Mouse (Mus musculus) adrenal gland, adult 2 months (tissue): Measurements from ENCODE around the gene Ctxn1. TPM values are rescaled to one million over a fixed set of nuclear protein-coding genes. Genes with fewer than 3 reads are reported as not detected.

ENCODE experiments used
- DNase-seq: peaks from one replicate; pipeline ENCODE4 v3.0.0; 2021
- polyA plus RNA-seq: library from polyadenylated mRNA; depleted of rRNA; stranded (reverse); fragments of >200 nt; gene quantifications from 2 replicates; pipeline ENCODE4 v1.2.3, GENCODE M21; 2012
- total RNA-seq, 2 experiments: library from RNA; stranded (reverse); gene quantifications; 2 replicates each; pipeline ENCODE4 v1.2.3; 2021

Gene Ctxn1
- total and polyA plus RNA-seq, 3 experiments: 7.7 to 18.4 (median 9.1) TPM

- DNase-seq: peak; percentile 90
Measured at GRCm38 (mm10) chr8:4250306-4250970, 8.6 kb downstream of the Ctxn1 start.

DNA sequence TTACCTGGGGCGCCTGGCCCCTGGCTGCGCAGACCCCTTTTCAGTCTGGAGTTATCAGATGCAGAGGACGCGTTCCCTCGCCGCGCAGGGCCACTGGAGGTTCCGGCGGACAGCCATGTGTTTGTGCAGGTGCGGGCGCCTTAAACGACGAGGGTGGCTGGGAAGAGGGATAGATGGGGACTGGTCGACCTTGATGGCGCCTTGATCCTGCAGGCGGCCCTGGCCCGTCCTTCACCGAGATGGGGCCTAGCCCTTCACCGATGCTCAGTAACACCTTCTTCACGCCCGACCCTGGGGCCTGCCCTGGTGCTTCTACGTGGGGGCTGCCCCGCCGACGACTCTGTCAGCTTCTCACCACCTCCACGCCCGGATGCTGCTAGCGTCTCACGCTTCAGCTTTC, 9.9 kb downstream of the Ctxn1 start:
- peak; percentile 75 for DNase-seq

DNA sequence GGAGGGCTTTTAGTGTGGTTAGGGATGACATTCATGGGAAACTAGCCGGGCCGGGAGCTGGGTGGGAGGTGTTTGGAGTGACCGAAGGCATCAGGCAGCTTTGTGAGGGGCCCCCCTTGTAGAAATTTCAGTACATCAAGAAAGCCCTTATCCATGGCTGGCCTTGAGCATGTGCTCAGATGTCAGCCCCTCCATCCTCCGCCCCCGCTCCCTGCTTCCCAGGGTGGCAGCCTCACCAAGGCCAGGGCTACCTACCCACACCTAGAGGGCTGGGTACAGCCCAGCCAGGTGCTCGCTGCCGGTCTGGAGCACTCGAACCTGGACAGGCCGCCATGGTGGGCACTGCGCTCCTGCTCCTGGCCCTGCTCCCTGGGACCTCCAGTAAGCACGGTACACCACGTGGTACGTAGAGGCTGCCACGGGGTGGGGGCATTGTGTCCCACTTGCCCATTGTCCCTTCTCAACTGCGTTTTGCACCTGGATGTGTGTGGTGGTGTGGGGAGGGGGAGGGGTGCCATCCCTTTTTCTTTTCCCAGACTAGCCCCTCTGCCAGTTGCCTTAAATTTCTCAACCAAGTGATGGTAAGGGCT, 11.0 kb downstream of the Ctxn1 start, which contains the start of gene Tgfbr3l:
Tgfbr3l (plus strand) TSS at position 264 of the 590 bp plus-strand sequence.
- DNase-seq: peak; percentile 56

DNA sequence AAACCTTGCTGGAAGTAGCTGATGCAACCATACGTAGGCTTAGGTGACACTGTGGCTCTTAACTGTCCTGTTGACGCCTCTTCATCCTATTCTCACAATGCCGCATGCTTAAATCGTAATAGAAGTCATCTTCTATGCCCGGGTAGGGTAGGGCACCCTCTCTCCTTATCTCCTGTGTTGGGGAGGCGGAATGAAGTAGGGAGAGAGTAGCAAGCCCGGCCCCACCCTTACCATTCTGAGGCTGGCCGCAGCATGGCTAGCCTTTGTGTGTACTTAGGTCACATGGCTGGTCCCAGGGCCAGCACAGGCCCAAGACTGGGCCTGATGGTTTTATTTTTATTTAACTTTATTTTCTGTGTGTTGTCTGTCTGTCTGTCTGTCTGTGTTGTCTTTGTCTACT, 11.8 kb downstream of the Ctxn1 start:
- no peak for DNase-seq

DNA sequence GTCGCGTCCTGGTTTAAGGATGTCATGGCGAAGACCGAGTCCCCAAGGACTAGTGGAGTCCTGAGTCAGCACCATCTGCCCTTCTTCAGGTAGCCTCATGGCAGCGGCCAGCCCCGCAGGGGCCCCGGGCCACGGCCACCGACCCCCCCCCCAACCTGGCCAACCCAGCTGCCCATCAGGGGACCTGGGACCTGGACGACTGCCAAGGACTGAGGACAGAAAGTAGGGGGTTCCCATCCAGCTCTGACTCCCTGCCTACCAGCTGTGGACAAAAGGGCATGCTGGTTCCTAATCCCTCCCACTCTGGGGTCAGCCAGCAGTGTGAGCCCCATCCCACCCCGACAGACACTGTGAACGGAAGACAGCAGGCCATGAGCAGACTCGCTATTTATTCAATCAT, 13.3 kb downstream of the Ctxn1 start:
- DNase-seq: no peak

- no peak for DNase-seq
Measured at GRCm38 (mm10) chr8:4245061-4245460, 14.0 kb downstream of the Ctxn1 start.

DNA sequence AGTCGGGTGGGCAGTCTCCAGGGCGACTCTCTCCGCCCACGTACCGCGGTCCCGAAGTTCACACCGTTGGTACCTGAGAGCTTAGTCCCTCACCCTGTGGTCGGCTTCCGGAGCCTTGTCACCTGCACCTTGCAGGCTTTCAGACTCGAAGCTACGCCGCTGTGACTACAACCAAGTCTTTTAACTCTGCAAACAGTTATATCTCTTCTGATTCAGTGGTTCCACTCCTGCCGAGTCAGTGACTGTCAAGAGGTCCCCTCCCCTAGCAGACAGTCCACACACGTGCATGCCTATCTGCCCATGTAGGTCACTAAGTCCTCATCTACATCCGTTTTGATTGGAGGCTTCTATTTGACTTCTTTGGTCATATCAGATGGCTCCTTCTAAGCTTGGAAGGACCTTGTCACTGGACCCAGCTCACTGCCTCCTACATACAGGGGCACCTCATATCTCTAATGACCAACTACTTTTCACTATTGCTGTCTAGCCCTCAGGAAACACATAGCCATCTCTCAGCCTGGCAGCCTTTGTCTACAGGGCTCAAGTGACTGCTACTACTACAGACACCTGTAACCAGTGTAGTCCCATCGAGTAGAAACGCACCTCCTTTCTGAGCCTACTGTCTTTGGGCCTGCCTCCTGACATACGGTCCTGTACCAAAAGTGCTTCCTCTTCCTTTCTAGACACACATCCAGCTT, 19.7 kb downstream of the Ctxn1 start:
- DNase-seq: no peak

- DNase-seq: peak; percentile 100
Measured at GRCm38 (mm10) chr8:4238434-4239192, 20.5 kb downstream of the Ctxn1 start, which contains the start of the genes Map2k7 and Gm49320. TSS of gene Map2k7 (plus strand) at chr8:4238740. TSS of gene Gm49320 (plus strand) at chr8:4238865.

GRCm38 (mm10) chr8:4237814-4238433, 21.1 kb downstream of the Ctxn1 start:
- peak; percentile 85 for DNase-seq

DNA sequence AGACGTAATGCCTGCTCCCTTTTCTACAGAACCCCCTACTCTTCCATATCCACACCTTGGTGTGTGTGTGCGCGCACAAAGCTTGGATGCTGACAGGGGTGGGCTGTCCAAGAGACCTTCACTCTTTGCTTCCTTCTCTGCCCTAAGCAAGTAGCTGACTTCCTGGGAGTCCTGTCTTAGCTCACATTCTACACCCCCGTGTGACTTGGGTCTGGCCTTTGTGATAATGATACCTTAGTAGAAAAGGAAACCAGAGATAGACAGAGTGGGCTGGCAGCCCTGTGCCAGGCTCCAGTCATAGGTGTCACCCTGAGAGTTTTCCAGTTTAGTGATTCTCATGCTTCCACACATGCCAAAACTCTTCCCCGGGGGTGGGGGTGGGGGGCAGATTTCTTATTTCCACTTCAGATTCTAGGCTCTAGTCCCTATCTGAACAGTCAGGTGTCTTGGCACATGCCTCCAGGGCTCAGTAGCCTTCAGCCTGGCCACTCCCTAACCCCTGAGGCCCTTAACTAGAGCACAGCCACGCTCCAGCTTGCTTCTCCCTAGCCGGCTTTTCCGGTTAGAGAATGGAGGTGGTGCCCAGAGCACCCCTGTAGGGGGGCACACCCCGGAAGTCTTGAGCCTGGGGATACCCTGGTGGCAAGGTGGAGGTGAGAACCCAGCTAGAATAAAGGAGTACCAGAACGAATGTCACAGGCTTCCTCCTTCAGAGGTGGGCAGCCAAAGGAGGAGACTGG, 28.3 kb downstream of the Ctxn1 start:
- peak; percentile 4 for DNase-seq

GRCm38 (mm10) chr8:4229784-4230183, 29.3 kb downstream of the Ctxn1 start:
- peak; percentile 13 for DNase-seq

- no peak for DNase-seq
Measured at GRCm38 (mm10) chr8:4227919-4228318, 31.2 kb downstream of the Ctxn1 start.

DNA sequence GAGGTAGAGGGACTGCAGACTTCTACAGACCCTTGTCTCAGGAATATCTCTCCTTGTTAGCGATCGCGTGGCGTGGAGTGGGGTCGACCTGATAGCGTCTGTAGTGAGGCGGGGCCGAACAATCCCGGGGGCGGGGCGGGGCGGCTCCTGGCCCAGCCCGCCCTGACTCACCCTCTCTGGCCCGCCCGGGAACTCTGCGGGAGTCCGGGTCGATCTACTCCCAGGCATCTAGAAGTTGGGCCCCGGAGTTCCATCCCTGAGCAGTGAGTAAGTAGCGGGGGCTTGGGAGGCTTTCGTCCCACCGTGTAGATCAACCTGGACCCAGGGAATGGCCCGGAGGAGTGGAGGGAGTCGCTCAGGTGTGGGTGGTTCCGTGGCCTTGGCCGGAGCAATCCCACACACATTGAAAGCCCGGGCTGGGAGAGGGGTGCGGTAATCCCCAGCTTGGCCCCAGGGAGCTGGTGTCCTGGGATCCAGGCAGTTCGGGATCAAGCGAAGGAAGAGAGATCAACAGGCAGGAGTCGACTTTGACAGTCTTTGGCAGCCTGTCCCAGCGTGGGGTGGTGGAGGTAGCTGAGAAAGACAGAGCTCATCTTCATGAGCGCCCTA, 32.2 kb downstream of the Ctxn1 start, which contains the start of gene Lrrc8e:
Lrrc8e (plus strand) TSS at position 89 of the 609 bp plus-strand sequence.
- peak; percentile 86 for DNase-seq

DNA sequence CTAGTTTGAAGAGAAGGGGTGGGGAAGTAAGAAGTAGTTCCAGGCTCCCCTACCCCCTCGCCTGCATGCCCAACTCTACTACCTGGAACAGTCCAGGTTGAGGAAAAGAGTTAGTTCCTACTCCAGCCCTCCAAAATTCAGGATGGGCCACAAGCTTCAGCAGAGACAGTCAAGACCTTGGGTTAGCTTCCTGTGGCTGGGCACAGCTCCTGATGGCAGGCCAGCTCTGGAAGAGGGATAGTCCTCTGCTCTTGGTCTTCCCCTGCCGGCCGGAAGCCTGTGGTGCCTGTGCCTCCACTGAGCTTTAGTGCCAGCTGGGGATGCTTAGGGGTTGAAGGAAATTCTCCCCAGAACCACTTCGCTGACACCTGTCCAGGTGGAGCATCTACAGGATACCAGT, 32.8 kb downstream of the Ctxn1 start:
- DNase-seq: no peak

- DNase-seq: no peak
Measured at GRCm38 (mm10) chr8:4222059-4222458, 37.0 kb downstream of the Ctxn1 start.

DNA sequence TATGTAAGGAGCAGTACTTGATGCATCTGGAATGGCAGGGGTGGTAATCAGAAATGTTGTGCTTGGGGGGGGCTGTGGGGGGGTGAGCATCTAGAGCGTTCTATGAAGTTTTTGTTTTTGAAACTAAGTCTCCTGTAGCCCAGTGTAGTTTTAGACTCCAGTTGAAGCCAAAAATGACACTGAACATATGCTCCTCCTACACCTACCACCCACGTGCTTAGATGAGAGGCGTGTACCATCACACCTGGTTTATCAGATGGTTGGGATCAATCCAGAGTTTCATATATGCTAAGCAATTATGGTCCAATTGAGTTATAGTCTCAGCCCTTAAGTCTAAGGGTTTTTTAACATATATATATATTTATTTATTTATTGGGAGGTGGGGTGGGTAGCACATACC, 39.5 kb downstream of the Ctxn1 start:
- DNase-seq: no peak

- peak; percentile 56 for DNase-seq
Measured at GRCm38 (mm10) chr8:4216791-4217621, 42.1 kb downstream of the Ctxn1 start, which contains the start of gene Prr36. TSS of gene Prr36 (minus strand) at chr8:4217459.

- no peak for DNase-seq
Measured at GRCm38 (mm10) chr8:4216296-4216695, 42.8 kb downstream of the Ctxn1 start.
